Comparison of ENCODE assay signal across 8 mouse cellular contexts in the genomic region with DNA sequence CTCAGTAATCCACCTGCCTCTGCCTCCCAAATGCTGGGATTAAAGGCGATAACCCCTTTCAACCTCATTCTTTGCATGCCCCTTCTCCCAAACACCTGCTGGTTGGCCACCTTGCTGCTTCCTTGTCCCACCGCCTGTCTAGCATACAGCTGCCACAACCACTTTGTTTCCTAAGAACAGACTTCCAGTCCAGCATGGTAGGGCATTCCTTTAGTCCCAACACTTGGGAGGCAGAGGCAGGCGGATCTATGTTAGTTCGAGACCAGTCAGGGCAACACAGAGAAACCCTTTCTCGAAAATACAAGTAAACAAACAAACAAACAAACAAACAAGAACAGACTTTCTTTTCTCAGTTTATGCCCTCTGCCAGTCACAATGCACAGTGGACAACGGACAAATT. TPM values are rescaled to one million over a fixed set of nuclear protein-coding genes. Genes with fewer than 3 reads are reported as not detected.
DNase-seq lines count a peak whose midpoint lies in the region; ATAC-seq and TF ChIP-seq lines count a peak whose summit lies in the region.

No protein-coding gene starts in this region.

- no peak for DNase-seq in heart, postnatal 14 days
- no peak for DNase-seq in ES-E14 (ENCODE audit: low read depth, low spot score)
- DNase-seq in forebrain, embryonic 14.5 days (ENCODE audit: low spot score), result peak; percentile 0
- no peak for DNase-seq in frontal cortex, postnatal 10 days (ENCODE audit: low spot score in 2 of 2)
- no peak for DNase-seq in gastrocnemius, adult 8-10 months (ENCODE audit: low spot score in 2 of 2)

- H3K27ac ChIP-seq in heart, embryonic 11.5 days (ENCODE audit: low read depth, low read length), result no peak overlapping the region
- no peak overlapping the region for H3K27ac ChIP-seq in ES-E14 (ENCODE audit: insufficient read depth, low read depth, low read length, poor library complexity, severe bottlenecking)
- no peak overlapping the region for H3K27ac ChIP-seq in forebrain, embryonic 14.5 days (ENCODE audit: low read depth, low read length)
- peak overlapping the region; percentile 34; the same call in 1 of the 2 replicates for H3K27ac ChIP-seq in liver, embryonic 15.5 days (replicated peaks)

- intact Hi-C loops in heart, postnatal 14 days (cut with DNase I), result no loop called here

- peak overlapping the region; percentile 75 for H3K4me2 ChIP-seq in heart, embryonic 11.5 days
- peak overlapping the region; percentile 98 for H3K4me2 ChIP-seq in forebrain, embryonic 14.5 days (ENCODE audit: low read length)
- peak overlapping the region; percentile 88 for H3K4me2 ChIP-seq in liver, embryonic 15.5 days

- H3K4me1 ChIP-seq in heart, embryonic 11.5 days (ENCODE audit: control insufficient read depth, insufficient read depth, low read length), result peaks cover 27% of the 10 kb centered on the region
- H3K4me1 ChIP-seq in ES-E14 (ENCODE audit: control insufficient read depth in 2 of 2, insufficient read depth in 2 of 2, low read length in 2 of 2, poor library complexity in 1 of 2), result peaks cover 0 to 7% of the 10 kb centered on the region in 2 experiments; a peak in 1 of 4 replicates
- peaks cover 22% of the 10 kb centered on the region for H3K4me1 ChIP-seq in forebrain, embryonic 14.5 days (ENCODE audit: control insufficient read depth, insufficient read depth, low read length)
- peaks cover 45% of the 10 kb centered on the region for H3K4me1 ChIP-seq in liver, embryonic 15.5 days (replicated peaks)

- H3K9ac ChIP-seq in heart, embryonic 11.5 days (ENCODE audit: low read depth, low read length), result peak overlapping the region; percentile 100; the same call in 1 of the 2 replicates
- peak overlapping the region; percentile 33; the same call in 1 of the 2 replicates for H3K9ac ChIP-seq in ES-E14 (ENCODE audit: insufficient read depth, low read depth, low read length, poor library complexity, severe bottlenecking)
- H3K9ac ChIP-seq in forebrain, embryonic 14.5 days (ENCODE audit: low read length), result peak overlapping the region; percentile 99
- H3K9ac ChIP-seq in liver, embryonic 15.5 days, result peak overlapping the region; percentile 97; the same call in 1 of the 2 replicates

- no peak for ATAC-seq in heart, embryonic 11.5 days (replicated peaks; ENCODE audit: insufficient number of reproducible peaks, low FRiP score, low TSS enrichment)
- ATAC-seq in forebrain, embryonic 14.5 days, result no peak
- ATAC-seq in liver, embryonic 15.5 days (ENCODE audit: insufficient read depth), result no peak
- no peak for ATAC-seq in frontal cortex, adult (ENCODE audit: low TSS enrichment)

- in situ Hi-C loops in ES-E14 (cut with MboI; ENCODE audit: low sequenced_read_pairs in 2 of 2, unreplicated experiment in 2 of 2), result no loop called here

- H3K27me3 ChIP-seq in heart, embryonic 11.5 days (ENCODE audit: control insufficient read depth, insufficient read depth, low read length), result peaks cover 4% of the 10 kb centered on the region; the same call in 1 of the 2 replicates
- H3K27me3 ChIP-seq in forebrain, embryonic 14.5 days (replicated peaks; ENCODE audit: control insufficient read depth, insufficient read depth, low read length), result no peaks in the 10 kb centered on the region
- H3K27me3 ChIP-seq in liver, embryonic 15.5 days, result peaks cover 8% of the 10 kb centered on the region; the same call in 1 of the 2 replicates

- no peaks in the 10 kb centered on the region for H3K9me3 ChIP-seq in heart, embryonic 11.5 days (replicated peaks; ENCODE audit: control insufficient read depth, low read length)
- no peaks in the 10 kb centered on the region for H3K9me3 ChIP-seq in ES-E14 (ENCODE audit: control insufficient read depth, insufficient read depth, low read depth, low read length)
- no peaks in the 10 kb centered on the region for H3K9me3 ChIP-seq in forebrain, embryonic 14.5 days (replicated peaks; ENCODE audit: control insufficient read depth, low read length)
- no peaks in the 10 kb centered on the region for H3K9me3 ChIP-seq in liver, embryonic 15.5 days (replicated peaks)

- 38% methylated on average over 6 of the region's 6 CpGs for WGBS in heart, embryonic 11.5 days (ENCODE audit: insufficient replicate concordance)
- 44% methylated on average over 6 of the region's 6 CpGs for WGBS in forebrain, embryonic 14.5 days
- WGBS in liver, embryonic 15.5 days (ENCODE audit: insufficient replicate concordance), result 44% methylated on average over 6 of the region's 6 CpGs

- H3K4me3 ChIP-seq in heart, embryonic 11.5 days (ENCODE audit: low read depth, low read length), result peak overlapping the region; percentile 93
- H3K4me3 ChIP-seq in ES-E14 (ENCODE audit: insufficient read depth in 1 of 2, low read depth in 1 of 2, low read length in 2 of 2, poor library complexity in 1 of 2, severe bottlenecking in 1 of 2), result peak overlapping the region; percentile 16 to 98
- peak overlapping the region; percentile 89 for H3K4me3 ChIP-seq in forebrain, embryonic 14.5 days (ENCODE audit: low read depth, low read length)
- H3K4me3 ChIP-seq in liver, embryonic 15.5 days (replicated peaks), result peak overlapping the region; percentile 87

- no peaks in the 10 kb centered on the region for H3K36me3 ChIP-seq in heart, embryonic 11.5 days (ENCODE audit: control insufficient read depth, insufficient read depth, low read length)
- no peaks in the 10 kb centered on the region for H3K36me3 ChIP-seq in ES-E14 (ENCODE audit: control insufficient read depth, insufficient read depth, low read length, poor library complexity, severe bottlenecking)
- H3K36me3 ChIP-seq in forebrain, embryonic 14.5 days (ENCODE audit: control insufficient read depth, insufficient read depth, low read length), result no peaks in the 10 kb centered on the region
- no peaks in the 10 kb centered on the region for H3K36me3 ChIP-seq in liver, embryonic 15.5 days (replicated peaks)

TF ChIP-seq in ES-E14, 5 proteins besides CTCF, POLR2A, EP300 and RAD21:
- TF ChIP-seq HCFC1 (IDR thresholded peaks at IDR 0.05; ENCODE audit: borderline replicate concordance, insufficient read depth, low read length), result no peak
- TF ChIP-seq ZNF384 (IDR thresholded peaks at IDR 0.05; ENCODE audit: low read depth, low read length), result no peak
- TF ChIP-seq MAFK (IDR thresholded peaks at IDR 0.05; ENCODE audit: insufficient read depth, low read depth, low read length), result no peak
- TF ChIP-seq ZC3H11A (IDR thresholded peaks at IDR 0.05; ENCODE audit: borderline replicate concordance, low read depth, low read length), result no peak
- TF ChIP-seq CHD2 (IDR thresholded peaks at IDR 0.05; ENCODE audit: low read depth, low read length), result no peak
TF ChIP-seq in ES-E14: peak in this region for 0.

RNA-seq across cellular contexts. Expression of a gene that starts 0.6 kb away (rescaled TPM):
- 24.4 and 24.6 TPM in 2 replicates for polyA plus RNA-seq in heart, embryonic 11.5 days (2014; fragmentation: Nextera tagmentation; extraction: Ambion mirVana)
- total RNA-seq in heart, postnatal 14 days (2021), result 10 to 100 TPM; 40.9 to 43.4 TPM
- total RNA-seq in ES-E14 (2012; rRNA removed), result 29.1 and 29.6 TPM in 2 replicates
- polyA plus RNA-seq in forebrain, embryonic 14.5 days (2014; fragmentation: Nextera tagmentation; extraction: Ambion mirVana), result 27.7 and 35.9 TPM in 2 replicates
- 5.3 and 5.8 TPM in 2 replicates for polyA plus RNA-seq in liver, embryonic 15.5 days (2015; fragmentation: Nextera tagmentation; extraction: Ambion mirVana)
- total RNA-seq in gastrocnemius, adult 8-10 months (2022), result 10 to 100 TPM; 28.4 to 38.8 (median 33.3) TPM

RNA-seq across cellular contexts. Expression of a gene that starts 11.8 kb away (rescaled TPM):
- 0.08 and 0.27 TPM in 2 replicates for polyA plus RNA-seq in heart, embryonic 11.5 days (2014; fragmentation: Nextera tagmentation; extraction: Ambion mirVana)
- 1 to 10 TPM; 1.1 to 1.4 TPM for total RNA-seq in heart, postnatal 14 days (2021)
- total RNA-seq in ES-E14 (2012; rRNA removed), result 0.36 and 0.79 TPM in 2 replicates
- 0.06 and 0.09 TPM in 2 replicates for polyA plus RNA-seq in forebrain, embryonic 14.5 days (2014; fragmentation: Nextera tagmentation; extraction: Ambion mirVana)
- 0.16 and 0.28 TPM in 2 replicates for polyA plus RNA-seq in liver, embryonic 15.5 days (2015; fragmentation: Nextera tagmentation; extraction: Ambion mirVana)
- 1 to 10 TPM; 1.6 to 2.3 (median 1.8) TPM for total RNA-seq in gastrocnemius, adult 8-10 months (2022)

RNA-seq across cellular contexts. Expression of a gene that starts 26.2 kb away (rescaled TPM):
- polyA plus RNA-seq in heart, embryonic 11.5 days (2014; fragmentation: Nextera tagmentation; extraction: Ambion mirVana), result 756 and 781 TPM in 2 replicates
- 100 to 1,000 TPM; 860 to 886 TPM for total RNA-seq in heart, postnatal 14 days (2021)
- 510 and 685 TPM in 2 replicates for total RNA-seq in ES-E14 (2012; rRNA removed)
- polyA plus RNA-seq in forebrain, embryonic 14.5 days (2014; fragmentation: Nextera tagmentation; extraction: Ambion mirVana), result 374 and 426 TPM in 2 replicates
- polyA plus RNA-seq in liver, embryonic 15.5 days (2015; fragmentation: Nextera tagmentation; extraction: Ambion mirVana), result 155 and 216 TPM in 2 replicates
- total RNA-seq in gastrocnemius, adult 8-10 months (2022), result 100 to 1,000 TPM; 265 to 675 (median 469) TPM

Comparison
In these comparisons a context has a peak if more than half of its experiments do, and no peak if none do; other contexts are left out.
1. H3K9ac ChIP-seq: peak in every context shown above with its lines; median percentile 100 in heart, embryonic 11.5 days; 99 in forebrain, embryonic 14.5 days; 97 in liver, embryonic 15.5 days; 33 in ES-E14.